Mouse (Mus musculus) common myeloid progenitor, adult 5-6 weeks (primary cell): ENCODE results near the gene Nrcam. TPM values are rescaled to one million over a fixed set of nuclear protein-coding genes. Genes with fewer than 3 reads are reported as not detected.

Experiments
- ATAC-seq: replicated peaks from 2 replicates; pipeline ENCODE4 v1.8.0; 2016; ENCODE audit warnings: low read depth, mild to moderate bottlenecking, moderate TSS enrichment, inconsistent platforms; ENCODE audit not compliant: poor library complexity, severe bottlenecking
- total RNA-seq: library from RNA; stranded (forward); fragments of 200-1000, 187-1606 nt; gene quantifications from 2 replicates; pipeline ENCODE4 v1.2.3, GENCODE M21; 2017

Nrcam gene
- total RNA-seq, 1 experiment from 2014 or later = 0.27 TPM

DNA sequence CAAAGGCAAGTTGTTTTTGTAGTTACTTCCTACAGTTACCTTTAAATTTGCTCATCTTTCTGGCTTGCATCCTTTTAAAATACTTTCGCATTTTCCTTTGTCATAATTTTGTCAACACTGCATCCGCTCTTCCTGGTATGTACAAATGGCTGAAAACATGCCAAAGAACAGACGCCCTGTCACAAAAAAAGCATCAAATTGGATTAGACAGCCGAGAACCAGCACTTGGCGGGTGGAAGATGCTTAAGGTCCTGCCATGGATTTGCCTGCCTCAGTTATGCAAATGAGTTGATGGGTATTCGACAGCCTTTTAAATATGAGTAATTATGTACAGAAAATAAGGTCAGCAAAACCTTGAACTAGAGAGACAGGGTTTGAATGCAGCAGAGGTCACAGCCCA is 101.7 kb downstream of the Nrcam start:
- no peak for ATAC-seq

GRCm38 (mm10) chr12:44430996-44431395 is 102.3 kb downstream of the Nrcam start:
- ATAC-seq = no peak

GRCm38 (mm10) chr12:44432727-44433126 is 104.0 kb downstream of the Nrcam start:
- ATAC-seq = no peak

DNA sequence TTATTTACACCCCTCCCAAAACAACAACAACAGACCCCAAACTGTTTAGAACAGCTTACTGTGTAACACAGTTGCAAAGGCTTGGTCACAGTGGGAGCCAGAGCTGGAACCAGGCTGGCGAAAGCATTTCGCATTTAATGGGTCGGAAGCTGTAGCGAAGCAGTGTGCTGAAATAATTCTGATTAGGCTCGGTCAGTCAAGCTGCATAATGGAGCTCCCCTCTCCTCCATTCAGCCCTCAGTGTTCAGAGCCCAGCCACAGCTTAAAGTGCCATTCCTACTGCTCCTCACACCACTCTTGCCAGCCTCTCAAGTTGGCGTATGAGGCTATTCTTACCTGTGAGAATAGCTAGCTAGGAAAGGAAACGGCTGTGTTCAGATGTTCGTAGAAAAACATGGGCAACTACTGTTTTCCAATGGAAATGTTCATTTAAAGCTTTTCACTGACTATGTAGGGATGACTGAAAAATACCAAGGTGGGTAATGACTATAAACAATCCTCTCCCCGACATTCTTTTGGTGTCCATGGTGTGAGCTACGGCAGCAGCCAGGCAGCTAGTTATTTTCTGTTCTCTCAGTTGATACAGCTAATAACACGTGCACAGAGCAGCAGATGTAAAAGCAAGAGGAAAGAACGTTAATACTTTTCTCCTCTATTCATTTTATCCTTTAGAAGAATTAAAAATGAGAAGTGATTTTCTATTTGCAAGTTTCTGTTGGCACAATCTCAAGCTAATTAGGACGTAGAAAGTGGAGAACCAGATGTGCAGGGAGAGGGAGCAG is 108.6 kb downstream of the Nrcam start:
- no peak for ATAC-seq

GRCm38 (mm10) chr12:44438884-44439283 is 110.2 kb downstream of the Nrcam start:
- peak; percentile 87 for ATAC-seq

GRCm38 (mm10) chr12:44440230-44440629 is 111.5 kb downstream of the Nrcam start:
- ATAC-seq = peak; percentile 67

- no peak for ATAC-seq
Measured at GRCm38 (mm10) chr12:44450930-44451329, 122.2 kb downstream of the Nrcam start.

DNA sequence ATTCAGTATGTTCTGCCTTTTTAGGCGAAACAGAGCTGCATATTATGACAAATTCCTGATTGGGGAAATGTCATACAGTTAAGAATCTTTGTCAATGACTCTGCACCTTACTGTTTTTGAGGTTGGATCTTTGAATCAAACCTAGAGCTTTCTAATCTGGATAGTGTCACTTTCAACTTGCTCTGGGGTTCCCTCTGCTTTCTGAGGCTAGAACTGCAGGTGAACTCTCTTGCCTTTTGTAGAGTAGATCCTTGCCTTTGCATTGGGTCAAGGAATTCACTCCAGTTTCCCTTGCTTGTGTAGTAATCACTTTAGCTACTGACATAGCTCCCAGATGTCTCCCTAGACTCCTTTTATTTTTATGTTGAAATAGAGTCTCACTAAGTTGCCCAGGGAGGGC is 123.1 kb downstream of the Nrcam start:
- peak; percentile 77 for ATAC-seq

GRCm38 (mm10) chr12:44453791-44454190 is 125.1 kb downstream of the Nrcam start:
- no peak for ATAC-seq

GRCm38 (mm10) chr12:44457961-44458360 is 129.3 kb downstream of the Nrcam start:
- ATAC-seq = no peak

DNA sequence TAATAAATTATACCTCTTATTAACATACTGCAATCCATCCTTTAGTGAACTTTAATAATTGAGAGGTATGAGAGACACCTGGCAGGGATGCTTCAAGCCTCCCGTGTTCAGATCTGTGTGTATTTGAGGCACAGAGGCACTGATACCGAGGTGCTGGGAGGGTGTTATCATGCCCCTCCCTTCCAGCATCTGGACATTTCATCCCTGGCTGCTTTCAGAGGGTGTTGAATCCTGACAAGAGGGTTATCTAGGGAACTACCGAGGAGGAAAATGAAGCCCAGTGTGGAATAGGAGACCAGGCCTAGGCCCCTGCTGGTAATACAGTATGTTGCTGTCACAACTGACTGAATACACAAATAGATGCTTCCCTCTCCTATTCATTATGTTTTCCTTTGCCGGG is 133.8 kb downstream of the Nrcam start:
- ATAC-seq = no peak

DNA sequence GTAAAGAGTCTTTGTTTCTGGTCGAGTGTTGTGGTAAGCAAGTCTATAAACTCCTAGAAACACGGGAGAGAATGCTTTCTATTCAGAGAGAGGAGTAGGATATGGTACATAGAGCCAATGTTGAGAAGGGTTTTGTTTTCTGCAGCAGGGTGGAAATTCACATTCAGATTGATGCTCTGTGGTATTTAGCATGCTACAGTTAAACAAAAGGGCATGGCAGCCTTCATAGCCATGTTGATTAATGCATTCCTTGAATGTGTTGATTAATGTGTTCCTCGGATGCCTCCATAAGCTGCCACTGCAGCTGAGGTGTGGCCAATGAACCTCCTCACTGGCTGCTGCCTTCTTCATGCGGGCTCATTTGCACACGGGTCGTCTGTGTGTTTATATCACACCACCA is 134.3 kb downstream of the Nrcam start:
- no peak for ATAC-seq

DNA sequence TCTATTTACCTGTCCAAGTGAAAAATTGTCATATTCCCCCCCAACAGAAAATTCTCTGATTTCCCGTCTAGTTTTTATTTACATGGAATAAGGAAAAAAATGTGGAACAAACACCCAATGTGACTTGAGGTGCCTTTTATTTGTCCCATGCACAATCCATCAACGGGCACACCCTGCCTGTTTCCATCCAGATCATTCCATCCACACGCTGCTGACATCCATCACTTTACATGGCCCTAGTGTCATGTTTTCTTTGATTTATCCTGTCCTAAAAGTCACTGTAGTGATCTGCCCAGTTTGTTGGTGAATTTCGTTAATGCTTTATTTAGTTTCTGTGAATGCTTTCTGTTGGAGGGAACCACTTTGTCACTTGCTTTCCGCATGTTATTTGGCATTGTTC is 142.4 kb downstream of the Nrcam start:
- ATAC-seq = no peak

- no peak for ATAC-seq
Measured at GRCm38 (mm10) chr12:44475355-44475754, 146.7 kb downstream of the Nrcam start.

GRCm38 (mm10) chr12:44479260-44480030 is 150.8 kb downstream of the Nrcam start:
- ATAC-seq = no peak

- no peak for ATAC-seq
Measured at GRCm38 (mm10) chr12:44480031-44480419, 151.3 kb downstream of the Nrcam start.

- no peak for ATAC-seq
Measured at GRCm38 (mm10) chr12:44481415-44481814, 152.7 kb downstream of the Nrcam start.

GRCm38 (mm10) chr12:44492759-44493479 is 164.2 kb downstream of the Nrcam start:
- ATAC-seq = no peak

GRCm38 (mm10) chr12:44497762-44498161 is 169.1 kb downstream of the Nrcam start:
- ATAC-seq = no peak

- ATAC-seq = no peak
Measured at GRCm38 (mm10) chr12:44498872-44499271, 170.2 kb downstream of the Nrcam start.
